Mouse (Mus musculus) sigmoid colon, adult 10 weeks (tissue): ENCODE results near the gene Gys2. TPM values are rescaled to one million over a fixed set of nuclear protein-coding genes. Genes with fewer than 3 reads are reported as not detected.

Experiments
- polyA plus RNA-seq: library from polyadenylated mRNA; stranded (reverse); fragments of 350-450 nt; fragmentation: Illumina TruSeq; extraction: RNeasy Lipid Tissue Mini Kit (QIAGEN cat#74804); gene quantifications from one replicate; pipeline ENCODE4 v1.2.3, GENCODE M21; 2014; ENCODE audit warnings: low read depth, low replicate concordance

The Gys2 gene
- 0.16 TPM for polyA plus RNA-seq

DNA sequence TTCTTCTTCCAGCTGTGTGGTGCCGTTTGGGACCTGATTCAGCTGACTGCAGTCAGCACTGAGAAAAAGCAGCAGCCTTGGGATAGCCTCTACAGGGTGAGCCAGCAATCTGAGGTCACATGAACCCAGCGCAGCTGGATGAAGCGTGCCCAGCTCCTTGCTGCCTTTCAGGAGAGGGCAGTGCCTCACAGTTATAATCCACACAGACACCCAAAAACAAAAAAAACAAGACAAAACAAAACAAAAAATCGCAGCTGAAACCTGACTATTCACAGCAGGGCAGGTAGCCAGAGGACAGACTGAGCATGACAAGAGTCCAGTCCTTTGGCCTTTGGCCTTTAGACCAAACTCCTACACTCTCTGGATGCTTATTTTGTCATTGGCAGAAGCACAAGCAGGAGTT lies at the start of gene Gys2:
Gene Gys2 (minus strand): TSS at position 309 of the 403 bp plus-strand sequence.

DNA sequence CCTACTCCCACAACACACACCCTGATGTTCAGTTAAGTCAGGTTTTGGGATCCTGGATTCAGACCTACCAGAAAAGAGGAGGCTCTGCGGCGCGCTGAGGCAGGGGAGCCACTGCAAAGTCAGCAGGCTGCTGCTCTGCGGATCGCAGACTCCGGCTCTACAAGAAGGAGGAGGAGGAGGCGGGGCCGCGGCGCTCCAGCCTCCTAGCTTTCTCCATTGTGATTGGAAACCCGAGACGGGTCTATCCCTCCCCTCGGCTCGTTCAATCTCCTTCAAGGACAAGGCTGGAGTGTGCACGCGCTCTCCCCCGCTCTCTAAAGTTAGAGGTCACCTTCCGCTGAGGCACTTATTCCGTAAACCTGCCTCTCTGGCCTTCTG lies 34.9 kb upstream of the Gys2 start, which contains the start of gene Ldhb:
Gene Ldhb (minus strand): TSS at position 173 of the 378 bp plus-strand sequence.

DNA sequence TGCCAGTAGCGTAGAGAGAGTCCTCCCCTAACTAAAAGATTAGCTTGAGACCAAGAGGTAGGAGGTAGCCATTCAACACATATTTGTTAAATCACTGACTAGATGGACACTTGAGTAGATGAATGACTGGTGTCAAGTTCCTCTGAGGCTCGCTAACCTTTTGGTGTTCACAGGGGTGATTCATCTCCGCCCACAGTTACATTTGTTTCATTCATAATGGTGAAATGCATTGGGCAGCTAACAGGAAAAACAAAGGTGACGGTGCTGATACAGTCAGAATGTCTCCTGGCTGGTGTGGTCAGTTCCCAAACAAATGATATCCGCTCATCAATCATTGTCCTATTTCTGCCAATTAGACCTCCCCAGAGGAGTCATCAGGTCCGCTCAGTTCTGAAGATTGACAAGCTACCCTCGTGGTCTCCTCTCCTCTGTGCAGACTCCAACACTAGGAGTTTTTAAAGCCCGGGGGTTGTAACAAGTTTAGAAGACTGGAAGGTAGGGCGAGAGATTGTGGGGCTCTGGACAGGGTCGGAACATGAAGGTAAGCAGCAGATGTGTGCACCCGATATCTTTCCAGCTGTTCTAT lies 59.9 kb downstream of the Gys2 start, which contains the start of gene Spx:
Gene Spx (plus strand): TSS at position 536 of the 586 bp plus-strand sequence.

GRCm38 (mm10) chr6:142387011-142387754 lies 85.7 kb downstream of the Gys2 start, which contains the start of the genes Recql and Golt1b:
Gene Recql, minus strand, starts transcription at chr6:142387087.
Gene Golt1b, plus strand, starts transcription at chr6:142387221.

Other genes with a start within 250 kb of the Gys2 start
- gene Iapp, start 174.7 kb downstream of the Gys2 start, polyA plus RNA-seq: not detected
- 0.47 TPM for gene Slco1a5, start 150.1 kb downstream of the Gys2 start, polyA plus RNA-seq
- 89.0 TPM for gene Pyroxd1, start 127.5 kb downstream of the Gys2 start, polyA plus RNA-seq
- gene Recql, start 86.0 kb downstream of the Gys2 start, polyA plus RNA-seq: 18.7 TPM
- 61.1 TPM for gene Golt1b, start 85.9 kb downstream of the Gys2 start, polyA plus RNA-seq
- 0.32 TPM for gene Spx, start 59.7 kb downstream of the Gys2 start, polyA plus RNA-seq
- 10.8 TPM for gene Ldhb, start 34.8 kb upstream of the Gys2 start, polyA plus RNA-seq
- 5.5 TPM for gene Kcnj8, start 98.5 kb upstream of the Gys2 start, polyA plus RNA-seq
- gene Abcc9, start 229.2 kb upstream of the Gys2 start, polyA plus RNA-seq: 24.4 TPM